Mouse (Mus musculus) testis, adult 2 months (tissue): ENCODE measurements around the gene E2f4. TPM values are rescaled to one million over a fixed set of nuclear protein-coding genes. Genes with fewer than 3 reads are reported as not detected.

Source experiments
- H3K27ac ChIP-seq: fragments of 200-500 bp; 2 replicates; pipeline ENCODE4 v1.5.1; 2012; ENCODE audit warnings: low read depth, low read length; ENCODE audit not compliant: control insufficient read depth, insufficient read depth
- H3K27me3 ChIP-seq: fragments of 200-500 bp; 2 replicates; pipeline ENCODE4 v1.6.1; 2012; ENCODE audit warnings: mild to moderate bottlenecking, low read length, moderate library complexity; ENCODE audit not compliant: control insufficient read depth, insufficient read depth
- H3K36me3 ChIP-seq: fragments of 200-500 bp; 2 replicates; pipeline ENCODE4 v1.6.1; 2012; ENCODE audit warnings: mild to moderate bottlenecking, low read length; ENCODE audit not compliant: control insufficient read depth, insufficient read depth
- H3K4me1 ChIP-seq: fragments of 200-500 bp; 2 replicates; pipeline ENCODE4 v1.6.1; 2012; ENCODE audit warnings: low read length; ENCODE audit not compliant: control insufficient read depth, insufficient read depth
- H3K4me3 ChIP-seq: fragments of 200-500 bp; 2 replicates; pipeline ENCODE4 v1.5.1; 2012; ENCODE audit warnings: low read depth, mild to moderate bottlenecking, low read length, moderate library complexity, mixed read lengths; ENCODE audit not compliant: control insufficient read depth
- CTCF ChIP-seq: fragments of 200-500 bp; IDR thresholded peaks from 2 replicates; pipeline ENCODE4 v1.5.1; 2012; ENCODE audit warnings: low read depth, mild to moderate bottlenecking, inconsistent platforms, low read length, moderate library complexity; ENCODE audit not compliant: control insufficient read depth, insufficient read depth, insufficient replicate concordance
- POLR2A ChIP-seq: fragments of 200-500 bp; IDR thresholded peaks from 2 replicates; pipeline ENCODE4 v1.6.1; 2012; ENCODE audit warnings: low read depth, mild to moderate bottlenecking, inconsistent platforms, low read length, moderate library complexity; ENCODE audit not compliant: control insufficient read depth
- polyA plus RNA-seq: library from polyadenylated mRNA; depleted of rRNA; stranded (reverse); fragments of >200 nt; gene quantifications from 2 replicates; pipeline ENCODE4 v1.2.3, GENCODE M21; 2012

E2f4 gene
- polyA plus RNA-seq, 1 experiment = 67.7 TPM

DNA sequence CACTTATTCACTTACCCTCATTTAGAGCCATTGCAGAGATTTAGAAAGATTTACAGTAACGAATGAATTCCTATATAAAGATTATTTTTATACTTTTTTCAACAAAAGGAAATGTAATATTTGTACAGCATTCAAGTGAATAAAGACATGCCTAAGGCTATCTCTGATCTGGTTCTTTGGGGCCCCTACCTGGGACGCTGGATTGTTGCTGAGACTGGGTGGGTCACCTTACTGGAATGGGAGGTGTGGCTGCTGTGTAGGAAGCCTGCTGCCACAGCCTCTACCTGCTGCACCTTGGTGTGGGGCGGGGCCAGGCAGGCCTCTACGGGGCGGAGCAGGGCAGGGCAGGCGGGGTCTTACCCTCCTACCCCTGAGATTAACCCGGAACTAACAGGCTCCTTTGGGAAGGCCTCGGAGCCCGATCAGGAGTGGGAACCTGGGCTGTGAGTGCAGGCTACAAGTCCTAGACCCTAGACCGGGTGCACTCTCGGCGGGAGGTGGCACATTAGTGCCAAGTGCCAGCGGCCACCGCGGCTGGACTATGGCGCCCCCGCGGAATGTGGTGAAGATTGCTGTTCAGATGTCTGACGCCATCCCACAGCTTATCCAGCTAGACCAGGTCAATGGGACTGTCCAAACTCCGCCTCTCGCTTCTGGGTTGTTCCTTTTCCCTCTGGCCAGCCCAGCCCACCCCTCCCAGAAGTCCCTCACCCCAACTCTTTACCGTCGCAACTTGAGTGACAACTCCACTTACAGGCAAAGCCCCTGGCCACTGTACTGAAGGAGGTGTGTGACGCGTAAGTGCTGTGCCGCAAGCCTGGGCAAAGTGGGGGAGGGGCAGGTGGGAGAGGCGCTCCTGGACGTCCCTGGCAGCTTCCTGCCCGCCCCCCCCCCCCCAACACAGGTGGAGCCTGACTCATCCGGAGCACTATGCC is 8.0 kb downstream of the E2f4 start, which contains the start of gene Elmo3:
Elmo3 (plus strand) TSS at position 391 of the 935 bp plus-strand sequence.
- Histone ChIP-seq H3K27ac (0 out of 2 replicates have a peak within 1 kb of the TSS, but pooled peaks have one; percentile 56), H3K4me3 (peak within 1 kb of the TSS; percentile 57), H3K36me3 (peaks cover 2% of the 10 kb centered on the region; the same call in 1 of the 2 replicates)

DNA sequence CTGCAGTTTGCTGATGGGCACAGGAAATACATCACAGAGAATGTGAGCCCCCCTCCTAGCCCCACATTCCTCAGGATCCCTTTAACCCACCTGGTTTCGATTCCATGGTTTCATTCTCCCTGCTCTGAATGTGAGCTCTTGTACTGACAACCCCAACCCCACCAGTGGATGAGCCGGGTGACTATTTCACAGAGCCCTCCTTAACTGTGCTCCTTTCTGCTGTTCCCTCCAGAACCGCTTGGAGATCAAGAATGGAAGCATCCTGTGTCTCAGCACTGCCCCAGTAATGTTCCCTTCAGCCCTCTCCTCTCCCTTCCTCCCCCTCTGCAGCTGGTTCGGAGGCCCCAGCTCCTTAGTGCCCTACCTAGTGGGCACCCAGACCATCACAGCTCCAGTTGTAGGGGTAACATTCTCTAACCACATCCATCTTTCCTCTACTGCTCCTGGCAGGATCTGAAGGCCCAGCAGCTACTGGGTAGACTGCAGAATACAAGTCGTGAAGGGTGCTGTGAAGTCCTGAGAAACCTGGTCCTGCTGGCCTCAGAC is 8.8 kb downstream of the E2f4 start:
- Histone ChIP-seq H3K27ac (no peak overlapping the region), H3K27me3 (no peaks in the 10 kb centered on the region), H3K36me3 (peaks cover 2% of the 10 kb centered on the region; the same call in 1 of the 2 replicates), H3K4me1 (peaks cover 7% of the 10 kb centered on the region), H3K4me3 (no peak overlapping the region; the same call in 1 of the 2 replicates)
- TF ChIP-seq POLR2A = no peak
- no peak for TF ChIP-seq CTCF

More for the DNA sequence above, 8.0 kb downstream of the E2f4 start, which contains the start of gene Elmo3:
- peaks cover 7% of the 10 kb centered on the region for H3K4me1 ChIP-seq
- peak; percentile 55 for TF ChIP-seq POLR2A
- 0 out of 2 replicates have a peak, but pooled peaks have one; percentile 21 for TF ChIP-seq CTCF
- H3K27me3 ChIP-seq = no peaks in the 10 kb centered on the region

GRCm38 (mm10) chr8:105307670-105308069 is 10.2 kb downstream of the E2f4 start:
- Histone ChIP-seq H3K36me3 (no peaks in the 10 kb centered on the region; the same call in 1 of the 2 replicates), H3K4me1 (peaks cover 7% of the 10 kb centered on the region), H3K27ac (no peak overlapping the region), H3K4me3 (no peak overlapping the region), H3K27me3 (no peaks in the 10 kb centered on the region)
- TF ChIP-seq POLR2A = no peak
- no peak for TF ChIP-seq CTCF

DNA sequence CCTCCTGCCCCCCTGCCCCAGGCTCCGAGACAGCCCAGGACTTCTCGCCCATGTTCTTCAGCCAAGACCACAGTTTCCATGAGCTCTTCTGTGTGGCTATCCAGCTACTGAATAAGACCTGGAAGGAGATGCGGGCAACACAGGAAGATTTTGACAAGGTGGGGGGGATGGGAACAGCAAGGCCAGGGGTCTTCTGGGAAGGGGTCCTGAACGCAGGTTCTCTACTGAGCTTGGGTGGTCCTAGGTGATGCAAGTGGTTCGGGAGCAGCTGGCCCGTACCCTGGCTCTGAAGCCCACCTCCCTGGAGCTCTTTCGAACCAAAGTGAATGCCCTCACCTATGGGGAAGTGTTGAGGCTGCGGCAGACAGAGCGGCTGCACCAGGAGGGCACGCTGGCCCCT is 11.0 kb downstream of the E2f4 start:
- H3K4me3 ChIP-seq = no peak overlapping the region
- H3K27me3 ChIP-seq = no peaks in the 10 kb centered on the region
- TF ChIP-seq CTCF = no peak
- TF ChIP-seq POLR2A = no peak
- H3K4me1 ChIP-seq = peaks cover 7% of the 10 kb centered on the region
- no peak overlapping the region for H3K27ac ChIP-seq
- H3K36me3 ChIP-seq = no peaks in the 10 kb centered on the region; the same call in 1 of the 2 replicates

DNA sequence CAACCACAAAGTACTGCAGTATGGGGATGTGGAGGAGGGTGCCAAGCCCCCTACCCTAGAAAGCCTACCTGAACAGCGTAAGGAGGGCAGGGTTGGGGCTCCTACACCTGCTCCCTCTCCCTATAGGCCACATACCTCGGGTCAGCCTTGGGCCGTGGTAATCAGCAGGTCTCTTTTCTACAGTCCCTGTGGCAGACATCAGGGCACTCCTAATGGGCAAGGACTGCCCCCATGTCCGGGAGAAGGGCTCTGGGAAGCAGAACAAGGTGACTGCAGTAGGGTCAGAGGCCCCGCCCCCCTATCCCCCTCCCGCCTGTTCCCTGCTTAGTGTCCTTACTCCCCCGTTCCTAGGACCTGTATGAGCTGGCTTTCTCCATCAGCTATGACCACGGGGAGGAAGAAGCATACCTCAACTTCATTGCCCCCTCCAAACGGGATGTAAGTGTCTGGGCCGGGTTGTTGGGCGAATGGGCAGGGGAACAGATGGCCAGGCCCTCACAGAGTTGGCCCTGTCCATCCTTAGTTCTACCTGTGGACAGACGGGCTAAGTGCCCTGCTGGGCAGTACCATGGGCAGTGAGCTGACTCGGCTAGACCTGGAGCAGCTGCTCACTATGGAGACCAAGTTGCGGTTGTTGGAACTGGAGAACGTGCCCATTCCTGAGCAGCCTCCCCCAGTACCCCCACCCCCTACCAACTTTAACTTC is 11.8 kb downstream of the E2f4 start:
- Histone ChIP-seq H3K27me3 (no peaks in the 10 kb centered on the region), H3K4me1 (peaks cover 7% of the 10 kb centered on the region), H3K36me3 (no peaks in the 10 kb centered on the region; the same call in 1 of the 2 replicates), H3K4me3 (no peak overlapping the region), H3K27ac (no peak overlapping the region)
- TF ChIP-seq CTCF (no peak), POLR2A (no peak)

DNA sequence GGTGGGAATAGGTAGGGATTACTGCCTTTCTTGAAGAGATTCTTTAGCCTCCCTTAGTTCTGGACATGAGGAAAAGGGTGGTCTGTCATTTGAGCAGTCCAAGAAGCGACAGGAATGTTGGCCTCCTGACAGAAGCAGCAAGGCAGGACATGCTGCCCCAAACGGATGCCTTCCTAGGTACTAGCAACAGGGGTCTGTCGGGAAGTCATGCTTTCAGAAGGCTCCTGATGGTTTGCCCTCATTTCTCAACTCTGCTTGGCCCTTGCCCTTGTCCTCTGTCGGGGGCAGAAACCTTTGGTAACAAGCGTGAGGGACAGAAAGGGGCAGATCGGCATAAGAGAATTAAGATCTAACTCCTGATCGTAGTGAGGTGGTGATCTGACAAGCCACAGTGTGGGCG is 12.7 kb downstream of the E2f4 start:
- H3K4me3 ChIP-seq = no peak overlapping the region
- H3K27me3 ChIP-seq = no peaks in the 10 kb centered on the region
- no peak overlapping the region for H3K27ac ChIP-seq
- TF ChIP-seq POLR2A (no peak), CTCF (no peak)
- H3K36me3 ChIP-seq = no peaks in the 10 kb centered on the region; the same call in 1 of the 2 replicates
- peaks cover 7% of the 10 kb centered on the region for H3K4me1 ChIP-seq

- Histone ChIP-seq H3K27ac (no peak overlapping the region), H3K4me1 (no peaks in the 10 kb centered on the region; the same call in 1 of the 2 replicates), H3K4me3 (no peak overlapping the region), H3K36me3 (no peaks in the 10 kb centered on the region; the same call in 1 of the 2 replicates), H3K27me3 (no peaks in the 10 kb centered on the region)
- TF ChIP-seq POLR2A (no peak), CTCF (no peak)
Measured at GRCm38 (mm10) chr8:105311718-105312117, 14.3 kb downstream of the E2f4 start.
